Mouse (Mus musculus) midbrain, embryonic 14.5 days (tissue): ENCODE measurements at regions not wholly inside any gene's neighbourhood (a gene's known extent, or its start where the extent isn't known, plus 50 kb on each side); places are given as distances from the start of the nearest gene placed in this dataset.

Source experiments
- ATAC-seq: fragments of 200-750 bp; cut with Nextera tagmentation; 2 replicates; pipeline ENCODE4 v1.8.0; 2017; ENCODE audit warnings: moderate number of reproducible peaks, moderate library complexity; ENCODE audit not compliant: low FRiP score, low TSS enrichment
- DNase-seq: peaks from one replicate; pipeline ENCODE4 v3.0.0-alpha.2; 2015
- H3K27ac ChIP-seq: fragments of 300-500 bp; sonication (generic); replicated peaks from 2 replicates; pipeline ENCODE4 v1.5.1; 2014; ENCODE audit warnings: mild to moderate bottlenecking, low read depth, low read length, moderate library complexity
- H3K27me3 ChIP-seq: fragments of 300-500 bp; sonication (generic); 2 replicates; pipeline ENCODE4 v1.6.1; 2014; ENCODE audit warnings: low read length, control low read depth, mixed read lengths; ENCODE audit not compliant: control insufficient read depth, insufficient read depth
- H3K36me3 ChIP-seq: fragments of 300-500 bp; sonication (generic); 2 replicates; pipeline ENCODE4 v1.6.1; 2014; ENCODE audit warnings: low read length, control low read depth; ENCODE audit not compliant: control insufficient read depth, insufficient read depth
- H3K4me1 ChIP-seq: fragments of 300-500 bp; sonication (generic); 2 replicates; pipeline ENCODE4 v1.6.1; 2014; ENCODE audit warnings: mild to moderate bottlenecking, antibody characterized with exemption, low read length, control low read depth; ENCODE audit not compliant: control insufficient read depth, insufficient read depth
- H3K4me2 ChIP-seq: fragments of 300-500 bp; sonication (generic); 2 replicates; pipeline ENCODE4 v1.6.1; 2014; ENCODE audit warnings: mild to moderate bottlenecking, low read length, moderate library complexity
- H3K4me3 ChIP-seq: fragments of 300-500 bp; sonication (generic); replicated peaks from 2 replicates; pipeline ENCODE4 v1.5.1; 2014; ENCODE audit warnings: low read depth, low read length
- H3K9ac ChIP-seq: fragments of 300-500 bp; sonication (generic); replicated peaks from 2 replicates; pipeline ENCODE4 v1.6.1; 2014; ENCODE audit warnings: mild to moderate bottlenecking, low read length, moderate library complexity
- H3K9me3 ChIP-seq: fragments of 300-500 bp; sonication (generic); 2 replicates; pipeline ENCODE4 v1.6.1; 2016; ENCODE audit warnings: low read length, control low read depth, mixed read lengths; ENCODE audit not compliant: control insufficient read depth
- WGBS: fragments of 180-500 bp; shearing (Covaris S2); extraction: QIAGEN DNeasy Blood & Tissue Kit; methylation state at CpG from one replicate; pipeline ENCODE4 v1.1.7; 2014; 5-methylcytosine and 5-hydroxymethylcytosine counted together

- DNase-seq (no peak), ATAC-seq (no peak)
- Histone ChIP-seq H3K27me3 (no peaks in the 10 kb centered on the region), H3K9ac (no peak overlapping the region), H3K4me2 (no peak overlapping the region), H3K9me3 (no peaks in the 10 kb centered on the region), H3K36me3 (no peaks in the 10 kb centered on the region), H3K27ac (no peak overlapping the region), H3K4me1 (no peaks in the 10 kb centered on the region), H3K4me3 (no peak overlapping the region)
- WGBS, result 85% methylated on average over 5 of the region's 5 CpGs
Measured at GRCm38 (mm10) chr10:14213536-14213935, 247.7 kb downstream of the Hivep2 start.

- H3K4me3 ChIP-seq, result no peak overlapping the region
- no peak overlapping the region for H3K9ac ChIP-seq
- H3K36me3 ChIP-seq, result no peaks in the 10 kb centered on the region
- WGBS, result 81% methylated on average over 6 of the region's 6 CpGs
- H3K27ac ChIP-seq, result no peak overlapping the region
- H3K4me2 ChIP-seq, result no peak overlapping the region
- no peak for DNase-seq
- ATAC-seq, result no peak
- no peaks in the 10 kb centered on the region for H3K9me3 ChIP-seq
- no peaks in the 10 kb centered on the region for H3K27me3 ChIP-seq
- H3K4me1 ChIP-seq, result no peaks in the 10 kb centered on the region
Measured at GRCm38 (mm10) chr10:14211926-14212325, 246.1 kb downstream of the Hivep2 start.

DNA sequence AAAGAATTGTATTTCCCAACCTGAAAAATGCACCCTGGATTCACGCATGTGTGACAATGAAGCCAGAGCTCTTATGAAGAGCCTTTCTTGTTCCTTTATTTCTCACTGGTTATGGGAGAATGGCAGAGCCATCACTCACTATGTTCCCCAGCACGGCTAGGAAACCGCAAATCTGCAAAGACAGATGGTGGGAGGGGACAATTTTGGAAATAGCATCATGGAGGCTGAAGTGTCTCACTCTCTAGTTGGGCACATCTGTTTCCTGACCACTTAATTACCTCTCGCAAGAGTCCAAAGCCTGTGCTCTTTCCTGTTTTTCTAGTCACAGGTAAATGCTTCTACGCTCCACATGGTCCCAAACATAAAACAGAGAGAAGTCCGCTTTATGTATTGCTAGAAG is 245.6 kb downstream of the Hivep2 start:
- WGBS, result 88% methylated on average over 6 of the region's 6 CpGs
- Histone ChIP-seq H3K27ac (no peak overlapping the region), H3K9ac (no peak overlapping the region), H3K27me3 (no peaks in the 10 kb centered on the region), H3K4me3 (no peak overlapping the region), H3K4me1 (no peaks in the 10 kb centered on the region), H3K9me3 (no peaks in the 10 kb centered on the region), H3K36me3 (no peaks in the 10 kb centered on the region), H3K4me2 (no peak overlapping the region)
- no peak for DNase-seq
- no peak for ATAC-seq

GRCm38 (mm10) chr10:14210445-14210844 is 244.6 kb downstream of the Hivep2 start:
- Histone ChIP-seq H3K27ac (no peak overlapping the region), H3K4me3 (no peak overlapping the region), H3K9me3 (no peaks in the 10 kb centered on the region), H3K27me3 (no peaks in the 10 kb centered on the region), H3K4me2 (no peak overlapping the region), H3K4me1 (no peaks in the 10 kb centered on the region), H3K36me3 (no peaks in the 10 kb centered on the region), H3K9ac (no peak overlapping the region)
- no peak for DNase-seq
- ATAC-seq, result no peak
- 92% methylated on average over 8 of the region's 8 CpGs for WGBS

GRCm38 (mm10) chr10:14210045-14210444 is 244.2 kb downstream of the Hivep2 start:
- DNase-seq, result no peak
- no peak overlapping the region for H3K27ac ChIP-seq

DNA sequence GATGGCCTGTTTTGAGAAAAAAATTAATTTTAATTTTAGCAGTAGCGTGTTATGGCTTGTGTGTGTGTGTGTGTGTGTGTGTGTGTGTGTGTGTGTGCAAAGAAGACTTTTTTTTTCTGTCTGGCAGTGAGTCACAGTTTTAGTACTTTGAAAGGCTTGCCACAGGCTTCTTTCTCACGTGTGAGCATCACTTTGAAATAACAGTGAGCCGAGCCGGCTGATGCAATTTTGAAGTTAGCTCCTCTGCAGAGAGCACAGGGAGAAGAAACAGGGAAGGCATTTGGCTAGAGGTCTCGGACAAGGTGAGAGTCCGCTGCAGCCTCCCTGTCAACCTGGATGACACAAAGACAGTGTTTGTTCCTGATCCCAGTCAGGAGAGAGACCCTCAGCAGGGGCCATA is 242.3 kb downstream of the Hivep2 start:
- H3K27me3 ChIP-seq, result no peaks in the 10 kb centered on the region
- no peak overlapping the region for H3K4me3 ChIP-seq
- no peaks in the 10 kb centered on the region for H3K9me3 ChIP-seq
- no peaks in the 10 kb centered on the region for H3K36me3 ChIP-seq
- no peak overlapping the region for H3K9ac ChIP-seq
- no peak overlapping the region for H3K4me2 ChIP-seq
- no peak overlapping the region for H3K27ac ChIP-seq
- H3K4me1 ChIP-seq, result no peaks in the 10 kb centered on the region
- ATAC-seq (no peak), DNase-seq (no peak)
- whole genome bisulfite sequencing, result 82% methylated on average over 6 of the region's 6 CpGs

More at GRCm38 (mm10) chr10:14210045-14210444, 244.2 kb downstream of the Hivep2 start:
- no peaks in the 10 kb centered on the region for H3K4me1 ChIP-seq
- H3K4me2 ChIP-seq, result no peak overlapping the region
- no peak overlapping the region for H3K9ac ChIP-seq
- H3K36me3 ChIP-seq, result no peaks in the 10 kb centered on the region
- ATAC-seq, result no peak
- H3K9me3 ChIP-seq, result no peaks in the 10 kb centered on the region
- WGBS, result 90% methylated on average over 6 of the region's 6 CpGs
- no peaks in the 10 kb centered on the region for H3K27me3 ChIP-seq
- H3K4me3 ChIP-seq, result no peak overlapping the region

GRCm38 (mm10) chr10:14207616-14208015 is 241.7 kb downstream of the Hivep2 start:
- no peak overlapping the region for H3K4me2 ChIP-seq
- no peak overlapping the region for H3K9ac ChIP-seq
- H3K4me1 ChIP-seq, result no peaks in the 10 kb centered on the region
- H3K27ac ChIP-seq, result no peak overlapping the region
- ATAC-seq (no peak), DNase-seq (no peak)
- 69% methylated on average over 5 of the region's 5 CpGs for WGBS
- no peaks in the 10 kb centered on the region for H3K9me3 ChIP-seq
- H3K4me3 ChIP-seq, result no peak overlapping the region
- no peaks in the 10 kb centered on the region for H3K36me3 ChIP-seq
- no peaks in the 10 kb centered on the region for H3K27me3 ChIP-seq

DNA sequence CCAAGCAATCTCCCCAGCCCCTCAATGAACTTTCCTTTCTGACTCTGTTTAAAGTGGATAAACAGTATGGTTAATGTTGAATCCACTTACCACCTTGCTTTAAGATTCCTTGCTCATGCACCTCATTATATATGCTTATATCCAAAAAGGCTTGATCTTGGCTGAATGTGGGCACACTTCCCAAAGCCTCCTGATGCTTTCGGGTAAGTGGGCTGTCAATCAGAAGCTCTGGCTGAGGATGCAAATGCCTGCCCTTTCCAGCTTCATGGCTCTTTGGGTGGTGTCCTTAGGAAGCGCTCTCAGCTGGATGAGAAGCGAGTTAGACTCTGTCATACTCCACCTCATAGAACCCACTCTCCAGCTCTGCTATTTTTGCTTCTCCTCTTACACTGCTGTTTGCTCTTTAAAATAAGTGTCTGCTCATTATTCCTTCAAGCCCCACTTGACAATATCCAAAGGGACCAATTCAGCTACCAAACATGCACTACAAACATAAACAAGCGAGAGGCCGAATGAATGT is 241.2 kb downstream of the Hivep2 start:
- Histone ChIP-seq H3K9me3 (no peaks in the 10 kb centered on the region), H3K9ac (no peak overlapping the region), H3K4me2 (no peak overlapping the region), H3K4me3 (no peak overlapping the region), H3K27me3 (no peaks in the 10 kb centered on the region), H3K36me3 (no peaks in the 10 kb centered on the region), H3K4me1 (no peaks in the 10 kb centered on the region), H3K27ac (no peak overlapping the region)
- DNase-seq, result no peak
- WGBS, result 76% methylated on average over 5 of the region's 5 CpGs
- ATAC-seq, result no peak
